In the genomic region with DNA sequence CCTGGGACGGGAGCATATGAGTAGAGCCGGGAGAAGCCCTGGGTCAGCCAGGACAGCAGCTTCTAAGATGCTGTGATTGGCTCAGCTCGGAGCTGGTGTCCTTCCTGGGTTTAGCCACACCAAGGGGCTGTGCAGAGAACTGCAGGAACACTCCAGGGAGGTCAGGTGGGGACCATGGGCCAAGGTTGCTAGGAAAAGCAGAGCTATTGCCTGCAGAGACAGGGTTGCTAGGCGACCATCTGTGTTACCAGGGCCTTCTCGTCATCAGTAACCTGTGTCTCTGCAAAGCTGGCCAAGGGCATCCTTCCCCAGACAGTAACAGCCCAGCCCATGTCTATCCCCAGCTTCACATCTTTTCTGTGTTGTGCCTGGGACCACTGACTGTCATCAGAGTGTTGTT, we compare ENCODE assay signal across 19 mouse cellular contexts. TPM values are rescaled to one million over a fixed set of nuclear protein-coding genes. Genes with fewer than 3 reads are reported as not detected.
DNase-seq lines count a peak whose midpoint lies in the region; ATAC-seq lines count a peak whose summit lies in the region.
"Had no signal": no experiment of that assay in that cellular context is flagged by ENCODE, and none has a peak within 500 bp of the region (broad histone marks: within the 10 kb centered on the region; RNA-seq: fewer than 3 reads in every experiment).

No protein-coding gene starts in this region.

- no peak overlapping the region for H3K4me2 ChIP-seq in heart, embryonic 12.5 days
- H3K4me2 ChIP-seq: liver, embryonic 15.5 days had no signal

- H3K9ac ChIP-seq in heart, embryonic 12.5 days: no peak overlapping the region
- H3K9ac ChIP-seq: liver, embryonic 15.5 days had no signal

- WGBS in heart, embryonic 12.5 days: 50% methylated on average over 5 of the region's 5 CpGs

- peaks cover 11% of the 10 kb centered on the region for H3K4me1 ChIP-seq in heart, embryonic 12.5 days (replicated peaks)
- H3K4me1 ChIP-seq: liver, embryonic 15.5 days had no signal

- no peak for DNase-seq in heart, postnatal 14 days
- DNase-seq in retina, postnatal 1 day: peak; percentile 40
- no peak for DNase-seq in retina, embryonic 14.5 days (ENCODE audit: low spot score)
- DNase-seq in layer of hippocampus, postnatal 36 days: peak; percentile 5 to 17
- DNase-seq in B cell, adult 2 months: no peak
- no peak for DNase-seq in adipocyte (ENCODE audit: low spot score)
- DNase-seq: adrenal gland, postnatal 36 days; cerebellum, adult 18-20 months; heart, adult 2 months; kidney, postnatal 14 days; thymus, postnatal 36 days had no signal

- ATAC-seq in heart, embryonic 12.5 days (ENCODE audit: insufficient number of reproducible peaks, low FRiP score): peak; percentile 39; the same call in 1 of the 2 replicates
- ATAC-seq: Patski had no signal

- H3K27ac ChIP-seq in heart, embryonic 12.5 days (ENCODE audit: poor library complexity, severe bottlenecking): no peak overlapping the region
- H3K27ac ChIP-seq: heart, adult 2 months; liver, embryonic 15.5 days; macrophage had no signal

- intact Hi-C loops in heart, postnatal 14 days (cut with DNase I): no loop called here

- no peaks in the 10 kb centered on the region for H3K27me3 ChIP-seq in heart, embryonic 12.5 days (replicated peaks)
- H3K27me3 ChIP-seq: liver, embryonic 15.5 days had no signal

- no peak overlapping the region for H3K4me3 ChIP-seq in heart, embryonic 12.5 days
- H3K4me3 ChIP-seq: heart, adult 2 months; liver, embryonic 15.5 days had no signal

- no peaks in the 10 kb centered on the region for H3K36me3 ChIP-seq in heart, embryonic 12.5 days
- H3K36me3 ChIP-seq: liver, embryonic 15.5 days had no signal

- H3K9me3 ChIP-seq in heart, embryonic 12.5 days (replicated peaks): no peaks in the 10 kb centered on the region; the same call in 1 of the 2 replicates
- H3K9me3 ChIP-seq: liver, embryonic 15.5 days had no signal

RNA-seq across cellular contexts. Expression of gene Cngb1, which starts 24.9 kb away (rescaled TPM):
- 0.26 and 1.0 TPM in 2 replicates for polyA plus RNA-seq in heart, embryonic 12.5 days (2016; fragmentation: Nextera tagmentation; extraction: Ambion mirVana)
- 1 to 10 TPM; 1.3 to 1.7 TPM for total RNA-seq in heart, postnatal 14 days (2021)
- under 1 TPM; 0.66 to 0.95 TPM for total RNA-seq in layer of hippocampus, postnatal 36 days (2021)
- total RNA-seq: CH12.LX had no signal

RNA-seq across cellular contexts. Expression of gene Tepp, which starts 28.9 kb away (rescaled TPM):
- 0.53 TPM in 1 of 2 replicates, not detected in the other for polyA plus RNA-seq in heart, embryonic 12.5 days (2016; fragmentation: Nextera tagmentation; extraction: Ambion mirVana)
- under 1 TPM in 1 of 2 experiments, not detected in 1; 0.37 TPM for total RNA-seq in heart, postnatal 14 days (2021)
- total RNA-seq in layer of hippocampus, postnatal 36 days (2021): not detected
- total RNA-seq: CH12.LX; heart, adult 2 months; left cerebral cortex, postnatal 25 days had no signal
- polyA plus RNA-seq: liver, embryonic 15.5 days; macrophage; neural tube, embryonic 11.5 days; Patski; stomach, embryonic 14.5 days had no signal

RNA-seq across cellular contexts. Expression of gene Zfp319, which starts 50.3 kb away (rescaled TPM):
- polyA plus RNA-seq in heart, embryonic 12.5 days (2016; fragmentation: Nextera tagmentation; extraction: Ambion mirVana): 8.6 and 9.6 TPM in 2 replicates
- 10 to 100 TPM; 11.6 to 11.9 TPM for total RNA-seq in heart, postnatal 14 days (2021)
- 10 to 100 TPM; 17.1 to 17.7 TPM for total RNA-seq in layer of hippocampus, postnatal 36 days (2021)

RNA-seq across cellular contexts. Expression of gene Usb1, which starts 50.6 kb away (rescaled TPM):
- 25.5 and 26.5 TPM in 2 replicates for polyA plus RNA-seq in heart, embryonic 12.5 days (2016; fragmentation: Nextera tagmentation; extraction: Ambion mirVana)
- 10 to 100 TPM; 18.6 TPM for total RNA-seq in heart, postnatal 14 days (2021)
- 10 to 100 TPM in 1 of 2 experiments, 1 to 10 TPM in 1; 9.8 to 11.7 TPM for total RNA-seq in layer of hippocampus, postnatal 36 days (2021)

Comparison
In these comparisons a context has a peak if more than half of its experiments do, and no peak if none do; other contexts are left out.
1. DNase-seq: peak in retina, postnatal 1 day (single experiment) and layer of hippocampus, postnatal 36 days (2 of 2); none in heart, postnatal 14 days (0 of 2), retina, embryonic 14.5 days (single experiment), B cell, adult 2 months (0 of 2) and adipocyte (single experiment).